Mouse (Mus musculus) erythroblast, embryonic 14.5 days (primary cell): ENCODE measurements around the gene Ddx60.
"Not testable (repeated sequence)": the region's sequence is repeated elsewhere in the genome, so short reads cannot be mapped to it uniquely, and the experiment has no call there.

ENCODE experiments used
- GATA1 ChIP-seq: IDR thresholded peaks from 2 replicates; pipeline ENCODE4 v1.6.1; 2012; ENCODE audit warnings: low read length, inconsistent platforms, mixed read lengths
- TAL1 ChIP-seq: IDR thresholded peaks from 3 replicates; pipeline ENCODE4 v1.6.1; 2012; ENCODE audit warnings: low read length, inconsistent platforms, mixed read lengths

DNA sequence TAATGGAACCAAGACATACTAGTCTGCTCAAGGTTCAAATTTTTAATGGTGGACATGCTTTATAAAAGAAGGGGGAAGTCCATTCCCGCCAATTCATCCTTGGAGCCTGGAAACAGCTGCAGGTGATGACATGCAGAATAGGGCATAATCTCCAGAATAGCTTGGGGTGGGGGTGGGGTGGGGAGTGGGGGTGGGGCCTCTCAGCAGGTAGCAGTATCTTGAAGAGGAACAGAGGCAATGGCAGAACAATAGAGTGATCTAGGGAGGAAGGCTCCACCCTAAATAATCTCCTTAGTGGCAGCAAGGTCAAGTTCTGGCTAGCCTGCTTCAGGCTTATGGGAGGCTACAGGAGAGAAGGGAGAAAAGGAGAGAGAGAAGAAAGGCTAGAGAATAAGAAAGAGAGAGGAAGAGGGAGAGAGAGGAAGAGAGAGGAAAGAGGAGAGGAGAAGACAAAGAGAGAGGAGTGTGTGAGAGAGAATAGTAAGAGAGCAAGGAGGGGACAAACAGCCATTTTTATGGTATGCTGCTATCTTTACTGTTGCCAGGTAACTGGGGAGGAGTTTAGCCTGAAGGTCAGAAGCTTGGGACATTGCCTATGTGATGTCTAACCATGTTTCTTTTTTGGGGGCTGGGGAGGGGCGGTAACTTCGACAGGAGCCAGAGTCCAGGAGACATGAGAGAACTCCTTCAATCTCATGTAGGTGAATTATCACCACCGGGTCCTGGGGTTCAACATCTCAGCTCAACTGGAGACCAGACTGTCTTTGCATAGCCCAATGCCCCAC lies 36.9 kb downstream of the Ddx60 start:
- TF ChIP-seq TAL1, GATA1: not testable (repeated sequence)
